Mouse (Mus musculus): ENCODE measurements around the gene Rpl18. TPM values are rescaled to one million over a fixed set of nuclear protein-coding genes. Genes with fewer than 3 reads are reported as not detected.
A peak's percentile ranks its signal among the peaks of the same experiment; 100 is the strongest.

The Rpl18 gene
- polyA plus RNA-seq, 1 experiment = 3,224 TPM

- H3K4me2 ChIP-seq (ENCODE audit: low read depth) = no peak overlapping the region
- no peak overlapping the region for H3K4me3 ChIP-seq
- TF ChIP-seq POLR2AphosphoS2 (IDR thresholded peaks at IDR 0.05; ENCODE audit: insufficient read length, low read depth) (no peak), USF1 (IDR thresholded peaks at IDR 0.05; ENCODE audit: low read depth) (no peak), CEBPB (IDR thresholded peaks at IDR 0.05; ENCODE audit: insufficient read depth, poor library complexity, severe bottlenecking) (no peak), TCF3 (IDR thresholded peaks at IDR 0.05; ENCODE audit: insufficient read length, low read depth) (no peak), SRF (IDR thresholded peaks at IDR 0.05; ENCODE audit: control insufficient read depth, insufficient read length, low read depth) (no peak), MYOD1 (IDR thresholded peaks at IDR 0.05; ENCODE audit: control insufficient read depth in 1 of 3, insufficient read length in 2 of 3, low read depth in 2 of 3) (no peak), POLR2A (IDR thresholded peaks at IDR 0.05; ENCODE audit: insufficient read length, low read depth) (no peak), MYOG (IDR thresholded peaks at IDR 0.05; ENCODE audit: control insufficient read depth in 1 of 3, insufficient read depth in 1 of 3, insufficient read length in 2 of 3, low read depth in 2 of 3) (no peak), REST (IDR thresholded peaks at IDR 0.05; ENCODE audit: insufficient read depth, insufficient read length) (no peak), MAX (IDR thresholded peaks at IDR 0.05; ENCODE audit: low read depth) (no peak), E2F4 (IDR thresholded peaks at IDR 0.05; ENCODE audit: insufficient read depth) (no peak), TCF12 (IDR thresholded peaks at IDR 0.05; ENCODE audit: insufficient read depth, poor library complexity, severe bottlenecking) (no peak)
- H3K79me2 ChIP-seq (ENCODE audit: control insufficient read depth, insufficient read depth) = no peaks in the 10 kb centered on the region
- H3ac ChIP-seq (ENCODE audit: control insufficient read depth, insufficient read length) = no peak overlapping the region
- no peaks in the 10 kb centered on the region for H3K27me3 ChIP-seq (ENCODE audit: control insufficient read depth, insufficient read depth, insufficient read length)
- no peaks in the 10 kb centered on the region for H3K36me3 ChIP-seq (ENCODE audit: control insufficient read depth, insufficient read depth)
Observed at GRCm38 (mm10) chr7:45739162-45739763, 24.0 kb downstream of the Rpl18 start.

GRCm38 (mm10) chr7:45739820-45740219, 24.6 kb downstream of the Rpl18 start:
- H3K4me2 ChIP-seq (ENCODE audit: low read depth) = no peak overlapping the region
- no peaks in the 10 kb centered on the region for H3K36me3 ChIP-seq (ENCODE audit: control insufficient read depth, insufficient read depth)
- H3K27me3 ChIP-seq (ENCODE audit: control insufficient read depth, insufficient read depth, insufficient read length) = no peaks in the 10 kb centered on the region
- no peak overlapping the region for H3ac ChIP-seq (ENCODE audit: control insufficient read depth, insufficient read length)
- no peak for TF ChIP-seq USF1 (IDR thresholded peaks at IDR 0.05; ENCODE audit: low read depth)
- no peak overlapping the region for H3K4me3 ChIP-seq
- H3K79me2 ChIP-seq (ENCODE audit: control insufficient read depth, insufficient read depth) = no peaks in the 10 kb centered on the region

- H3K27me3 ChIP-seq (ENCODE audit: control insufficient read depth, insufficient read depth, insufficient read length) = no peaks in the 10 kb centered on the region
- no peaks in the 10 kb centered on the region for H3K79me2 ChIP-seq (ENCODE audit: control insufficient read depth, insufficient read depth)
- no peaks in the 10 kb centered on the region for H3K36me3 ChIP-seq (ENCODE audit: control insufficient read depth, insufficient read depth)
- H3ac ChIP-seq (ENCODE audit: control insufficient read depth, insufficient read length) = no peak overlapping the region
- TF ChIP-seq MYOD1 (IDR thresholded peaks at IDR 0.05; ENCODE audit: control insufficient read depth in 1 of 3, insufficient read length in 2 of 3, low read depth in 2 of 3) = no peak
- no peak for TF ChIP-seq POLR2A (IDR thresholded peaks at IDR 0.05; ENCODE audit: insufficient read length, low read depth)
- no peak for TF ChIP-seq E2F4 (IDR thresholded peaks at IDR 0.05; ENCODE audit: insufficient read depth)
- no peak for TF ChIP-seq SRF (IDR thresholded peaks at IDR 0.05; ENCODE audit: control insufficient read depth, insufficient read length, low read depth)
- no peak for TF ChIP-seq MYOG (IDR thresholded peaks at IDR 0.05; ENCODE audit: control insufficient read depth in 1 of 3, insufficient read depth in 1 of 3, insufficient read length in 2 of 3, low read depth in 2 of 3)
- TF ChIP-seq USF1 (IDR thresholded peaks at IDR 0.05; ENCODE audit: low read depth) = no peak
- no peak for TF ChIP-seq POLR2AphosphoS2 (IDR thresholded peaks at IDR 0.05; ENCODE audit: insufficient read length, low read depth)
- H3K4me2 ChIP-seq (ENCODE audit: low read depth) = no peak overlapping the region
- no peak overlapping the region for H3K4me3 ChIP-seq
Observed at GRCm38 (mm10) chr7:45741308-45741707, 26.1 kb downstream of the Rpl18 start.

GRCm38 (mm10) chr7:45741777-45742176, 26.5 kb downstream of the Rpl18 start:
- H3ac ChIP-seq (ENCODE audit: control insufficient read depth, insufficient read length) = no peak overlapping the region
- H3K4me3 ChIP-seq = no peak overlapping the region
- TF ChIP-seq CEBPB (IDR thresholded peaks at IDR 0.05; ENCODE audit: insufficient read depth, poor library complexity, severe bottlenecking) = no peak
- TF ChIP-seq POLR2A (IDR thresholded peaks at IDR 0.05; ENCODE audit: insufficient read length, low read depth) = no peak
- TF ChIP-seq USF1 (IDR thresholded peaks at IDR 0.05; ENCODE audit: low read depth) = no peak
- TF ChIP-seq MAX (IDR thresholded peaks at IDR 0.05; ENCODE audit: low read depth) = no peak
- no peak for TF ChIP-seq TCF3 (IDR thresholded peaks at IDR 0.05; ENCODE audit: insufficient read length, low read depth)
- TF ChIP-seq REST (IDR thresholded peaks at IDR 0.05; ENCODE audit: insufficient read depth, insufficient read length) = no peak
- no peak for TF ChIP-seq E2F4 (IDR thresholded peaks at IDR 0.05; ENCODE audit: insufficient read depth)
- TF ChIP-seq POLR2AphosphoS2 (IDR thresholded peaks at IDR 0.05; ENCODE audit: insufficient read length, low read depth) = no peak
- TF ChIP-seq MYOD1 (IDR thresholded peaks at IDR 0.05; ENCODE audit: control insufficient read depth in 1 of 3, insufficient read length in 2 of 3, low read depth in 2 of 3) = no peak
- TF ChIP-seq MYOG (IDR thresholded peaks at IDR 0.05; ENCODE audit: control insufficient read depth in 1 of 3, insufficient read depth in 1 of 3, insufficient read length in 2 of 3, low read depth in 2 of 3) = no peak
- no peak for TF ChIP-seq TCF12 (IDR thresholded peaks at IDR 0.05; ENCODE audit: insufficient read depth, poor library complexity, severe bottlenecking)
- TF ChIP-seq SRF (IDR thresholded peaks at IDR 0.05; ENCODE audit: control insufficient read depth, insufficient read length, low read depth) = no peak
- no peak overlapping the region for H3K4me2 ChIP-seq (ENCODE audit: low read depth)
- H3K36me3 ChIP-seq (ENCODE audit: control insufficient read depth, insufficient read depth) = no peaks in the 10 kb centered on the region
- no peaks in the 10 kb centered on the region for H3K79me2 ChIP-seq (ENCODE audit: control insufficient read depth, insufficient read depth)
- no peaks in the 10 kb centered on the region for H3K27me3 ChIP-seq (ENCODE audit: control insufficient read depth, insufficient read depth, insufficient read length)

GRCm38 (mm10) chr7:45742338-45742737, 27.1 kb downstream of the Rpl18 start:
- H3K36me3 ChIP-seq (ENCODE audit: control insufficient read depth, insufficient read depth) = no peaks in the 10 kb centered on the region
- H3K79me2 ChIP-seq (ENCODE audit: control insufficient read depth, insufficient read depth) = no peaks in the 10 kb centered on the region
- H3K4me2 ChIP-seq (ENCODE audit: low read depth) = peak overlapping the region; percentile 42
- H3K4me3 ChIP-seq = no peak overlapping the region
- peak in 2 of 3 experiments; percentile 45 to 86 for TF ChIP-seq MYOG (IDR thresholded peaks at IDR 0.05; ENCODE audit: control insufficient read depth in 1 of 3, insufficient read depth in 1 of 3, insufficient read length in 2 of 3, low read depth in 2 of 3)
- TF ChIP-seq CEBPB (IDR thresholded peaks at IDR 0.05; ENCODE audit: insufficient read depth, poor library complexity, severe bottlenecking) = no peak
- no peak for TF ChIP-seq REST (IDR thresholded peaks at IDR 0.05; ENCODE audit: insufficient read depth, insufficient read length)
- TF ChIP-seq POLR2AphosphoS2 (IDR thresholded peaks at IDR 0.05; ENCODE audit: insufficient read length, low read depth) = no peak
- peak in 2 of 3 experiments; percentile 70 to 93 for TF ChIP-seq MYOD1 (IDR thresholded peaks at IDR 0.05; ENCODE audit: control insufficient read depth in 1 of 3, insufficient read length in 2 of 3, low read depth in 2 of 3)
- peak; percentile 8 for TF ChIP-seq TCF12 (IDR thresholded peaks at IDR 0.05; ENCODE audit: insufficient read depth, poor library complexity, severe bottlenecking)
- no peak for TF ChIP-seq POLR2A (IDR thresholded peaks at IDR 0.05; ENCODE audit: insufficient read length, low read depth)
- no peak overlapping the region for H3ac ChIP-seq (ENCODE audit: control insufficient read depth, insufficient read length)
- H3K27me3 ChIP-seq (ENCODE audit: control insufficient read depth, insufficient read depth, insufficient read length) = no peaks in the 10 kb centered on the region
